Mouse (Mus musculus) splenic B cell, adult 2 months (primary cell): ENCODE data around the gene Slc2a9.

Experiments
- DNase-seq: peaks from one replicate; pipeline ENCODE4 v3.0.0-alpha.2; 2011; ENCODE audit warnings: low read depth, low spot score
- H3K27me3 ChIP-seq: 2 replicates; pipeline ENCODE4 v1.6.1; 2012; ENCODE audit warnings: mild to moderate bottlenecking, low read length, moderate library complexity, mixed read lengths; ENCODE audit not compliant: control insufficient read depth, poor library complexity, insufficient read depth, severe bottlenecking
- H3K36me3 ChIP-seq: 2 replicates; pipeline ENCODE4 v1.6.1; 2012; ENCODE audit warnings: mild to moderate bottlenecking, low read length, moderate library complexity, mixed read lengths; ENCODE audit not compliant: control insufficient read depth, poor library complexity, insufficient read depth, severe bottlenecking

The Slc2a9 gene

GRCm38 (mm10) chr5:38425569-38425968 lies 77.4 kb downstream of the Slc2a9 start:
- no peaks in the 10 kb centered on the region for H3K36me3 ChIP-seq
- no peaks in the 10 kb centered on the region for H3K27me3 ChIP-seq
- no peak for DNase-seq

DNA sequence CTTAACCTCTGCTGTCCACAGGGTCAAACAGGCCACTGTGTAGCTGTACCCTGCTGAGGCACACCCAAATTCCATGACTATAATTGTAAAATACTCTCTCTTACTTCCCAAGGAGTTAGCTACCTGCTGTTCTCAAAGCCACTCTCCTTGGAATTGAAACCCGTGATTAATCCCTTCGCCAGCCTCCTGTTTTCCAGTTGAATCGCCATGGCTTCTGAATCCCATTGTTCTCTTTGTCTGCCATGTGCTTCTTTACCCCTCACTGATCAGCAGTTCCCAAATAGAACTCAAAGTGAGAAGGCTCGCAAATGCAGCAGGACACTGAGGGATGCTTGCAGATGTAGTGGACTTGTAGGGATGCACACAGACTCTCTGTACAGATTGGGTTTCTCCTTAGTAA lies 80.5 kb downstream of the Slc2a9 start:
- no peaks in the 10 kb centered on the region for H3K27me3 ChIP-seq
- H3K36me3 ChIP-seq = no peaks in the 10 kb centered on the region
- no peak for DNase-seq

- H3K36me3 ChIP-seq = peaks cover 6% of the 10 kb centered on the region
- no peaks in the 10 kb centered on the region for H3K27me3 ChIP-seq
- no peak for DNase-seq
Observed at GRCm38 (mm10) chr5:38418799-38419198, 84.1 kb downstream of the Slc2a9 start.

DNA sequence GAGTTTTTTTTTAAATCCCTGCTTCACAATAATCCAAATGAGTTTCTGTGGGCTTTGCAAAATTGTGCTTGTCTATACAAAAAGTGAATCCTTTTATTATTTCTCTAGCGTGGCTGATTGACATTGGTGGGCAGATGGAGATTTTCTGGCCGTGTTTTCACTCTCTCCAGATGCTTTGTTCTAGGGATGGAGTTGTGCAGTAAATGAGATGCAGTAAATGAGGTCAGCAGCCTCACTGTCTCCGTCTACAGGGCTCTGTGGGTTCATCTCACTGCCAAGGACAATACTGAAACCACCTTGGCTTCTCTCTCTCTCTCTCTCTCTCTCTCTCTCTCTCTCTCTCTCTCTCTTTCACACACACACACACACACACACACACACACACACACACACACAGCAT lies 99.3 kb downstream of the Slc2a9 start:
- no peaks in the 10 kb centered on the region for H3K36me3 ChIP-seq
- no peak for DNase-seq
- no peaks in the 10 kb centered on the region for H3K27me3 ChIP-seq

GRCm38 (mm10) chr5:38402288-38402687 lies 100.7 kb downstream of the Slc2a9 start:
- no peaks in the 10 kb centered on the region for H3K36me3 ChIP-seq
- no peaks in the 10 kb centered on the region; the same call in 1 of the 2 replicates for H3K27me3 ChIP-seq
- DNase-seq = peak; percentile 52

- H3K36me3 ChIP-seq = no peaks in the 10 kb centered on the region
- no peak for DNase-seq
- H3K27me3 ChIP-seq = no peaks in the 10 kb centered on the region
Observed at GRCm38 (mm10) chr5:38388857-38389256, 114.1 kb downstream of the Slc2a9 start.

GRCm38 (mm10) chr5:38388420-38388823 lies 114.5 kb downstream of the Slc2a9 start:
- Histone ChIP-seq H3K36me3 (no peaks in the 10 kb centered on the region), H3K27me3 (no peaks in the 10 kb centered on the region)
- no peak for DNase-seq

DNA sequence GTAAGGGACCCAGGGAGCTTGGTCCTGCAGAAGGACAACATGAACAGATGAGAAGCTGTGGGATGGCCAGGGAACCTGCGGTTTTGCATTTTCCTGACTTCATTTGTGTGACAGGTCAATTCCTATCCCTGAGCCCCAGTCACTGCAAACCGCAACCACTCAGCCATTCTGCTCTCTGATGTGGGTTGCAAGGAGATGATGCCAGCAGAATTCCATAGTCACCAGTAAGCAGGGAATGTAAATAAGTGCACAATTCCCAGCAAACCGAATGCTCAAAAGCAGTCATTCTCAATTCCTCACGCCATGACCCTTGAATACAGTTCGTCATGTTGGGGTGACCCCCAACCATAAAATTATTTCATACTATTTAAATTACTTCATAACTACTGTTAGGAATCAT lies 123.0 kb downstream of the Slc2a9 start:
- H3K27me3 ChIP-seq = no peaks in the 10 kb centered on the region
- DNase-seq = no peak
- no peaks in the 10 kb centered on the region for H3K36me3 ChIP-seq

GRCm38 (mm10) chr5:38372369-38372768 lies 130.6 kb downstream of the Slc2a9 start:
- no peak for DNase-seq
- Histone ChIP-seq H3K36me3 (no peaks in the 10 kb centered on the region), H3K27me3 (no peaks in the 10 kb centered on the region)

DNA sequence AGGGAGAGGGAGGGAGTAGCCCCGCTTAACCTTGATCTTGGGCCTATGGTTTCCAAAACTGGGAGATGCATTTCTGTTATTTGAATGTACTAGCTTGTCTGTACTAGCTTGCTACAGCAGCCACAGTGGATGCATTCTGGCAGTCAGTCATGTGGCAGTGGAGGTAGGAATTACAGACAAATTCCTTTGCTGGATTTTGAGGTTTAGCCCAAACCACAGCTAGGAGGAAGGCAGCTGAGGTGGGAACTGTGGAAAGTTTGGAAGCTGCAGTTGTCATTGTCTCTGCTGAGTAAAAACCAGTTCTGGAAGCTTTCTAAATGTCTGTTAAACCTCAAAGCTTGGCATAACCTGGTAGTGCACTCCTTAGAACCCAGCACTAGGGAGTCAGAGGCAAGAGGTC lies 131.6 kb downstream of the Slc2a9 start:
- Histone ChIP-seq H3K27me3 (no peaks in the 10 kb centered on the region), H3K36me3 (no peaks in the 10 kb centered on the region)
- DNase-seq = no peak

DNA sequence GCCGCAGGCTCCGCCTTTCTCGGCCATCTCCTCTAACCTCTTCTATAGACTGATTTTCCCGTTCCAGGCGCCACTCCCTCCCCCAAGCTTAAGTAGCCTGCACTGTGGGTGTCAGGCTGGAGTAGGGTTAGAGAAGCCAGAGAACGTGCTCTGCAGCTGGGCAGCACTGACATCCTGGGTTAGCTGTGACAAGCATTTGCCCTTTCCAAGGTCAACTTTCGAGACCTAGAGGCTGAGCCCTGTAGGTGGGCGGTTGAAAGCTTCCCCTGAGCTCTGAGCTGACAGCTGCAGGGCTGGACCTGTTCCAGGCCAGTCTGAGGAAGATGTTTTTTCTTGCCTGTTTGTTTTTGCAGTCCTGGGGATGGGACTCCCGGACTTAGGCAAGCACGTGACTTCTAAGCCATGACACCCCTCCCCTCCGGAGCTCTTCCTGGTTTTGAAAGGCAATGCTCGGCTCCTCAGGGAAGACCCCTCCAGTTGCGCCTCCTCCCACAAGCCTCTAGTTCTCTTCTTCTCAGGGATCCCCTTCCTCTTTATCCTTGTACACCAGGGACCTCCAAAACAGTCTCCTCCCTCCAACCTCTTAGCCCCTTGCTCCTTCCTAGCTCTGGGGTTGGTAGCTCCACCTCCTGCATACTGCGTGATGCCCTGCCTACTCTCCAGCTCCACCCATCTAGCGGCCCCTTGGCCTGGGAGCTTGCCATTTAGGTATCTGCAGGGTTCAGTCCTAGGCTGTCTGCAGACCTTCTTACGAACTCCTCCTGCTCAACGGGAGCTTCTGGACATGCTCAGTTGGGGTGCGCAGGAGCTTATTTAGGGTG lies 136.1 kb downstream of the Slc2a9 start:
- DNase-seq = no peak
- H3K36me3 ChIP-seq = no peaks in the 10 kb centered on the region
- no peaks in the 10 kb centered on the region for H3K27me3 ChIP-seq

GRCm38 (mm10) chr5:38365521-38365920 lies 137.4 kb downstream of the Slc2a9 start:
- H3K36me3 ChIP-seq = no peaks in the 10 kb centered on the region
- no peaks in the 10 kb centered on the region for H3K27me3 ChIP-seq
- DNase-seq = no peak

DNA sequence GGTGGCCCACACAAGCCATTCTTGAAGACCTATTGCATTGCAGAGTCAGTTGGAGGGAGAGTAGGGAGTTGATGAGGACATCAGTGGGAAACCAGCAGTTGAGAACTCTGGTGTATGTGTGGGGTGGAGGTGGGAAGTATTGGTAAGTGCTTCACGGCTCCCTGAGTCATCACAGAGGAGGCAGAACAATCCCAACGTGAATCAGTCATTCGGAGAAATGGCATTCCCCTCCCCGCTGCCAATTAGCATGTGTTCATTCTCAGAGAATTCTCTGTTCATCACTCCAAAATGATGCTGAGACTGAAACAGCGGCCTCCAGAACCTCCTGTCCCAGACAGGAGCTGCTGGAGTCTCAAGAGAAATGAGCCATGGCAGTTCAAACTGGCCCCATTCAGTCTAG lies 138.5 kb downstream of the Slc2a9 start:
- H3K36me3 ChIP-seq = no peaks in the 10 kb centered on the region
- H3K27me3 ChIP-seq = no peaks in the 10 kb centered on the region
- DNase-seq = no peak

DNA sequence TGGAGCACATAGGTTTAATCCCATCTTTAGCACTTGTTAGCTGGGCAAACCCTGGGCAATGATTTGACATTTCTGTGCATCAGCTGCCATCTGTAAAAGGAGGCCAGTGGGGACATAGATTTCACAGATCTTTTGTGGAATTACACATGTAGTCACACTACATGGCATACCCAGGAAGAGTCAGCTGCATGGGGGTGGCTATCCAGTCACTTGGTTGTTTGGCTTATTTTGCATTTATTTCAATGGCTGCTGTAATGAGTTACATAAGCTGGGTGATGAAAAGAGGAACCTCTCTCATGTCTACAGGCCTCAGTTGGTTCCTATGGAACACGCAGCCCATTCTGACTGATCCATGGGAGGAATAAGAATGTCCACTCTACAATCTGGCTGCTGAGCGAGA lies 143.2 kb downstream of the Slc2a9 start:
- DNase-seq = no peak
- H3K36me3 ChIP-seq = no peaks in the 10 kb centered on the region
- H3K27me3 ChIP-seq = no peaks in the 10 kb centered on the region

DNA sequence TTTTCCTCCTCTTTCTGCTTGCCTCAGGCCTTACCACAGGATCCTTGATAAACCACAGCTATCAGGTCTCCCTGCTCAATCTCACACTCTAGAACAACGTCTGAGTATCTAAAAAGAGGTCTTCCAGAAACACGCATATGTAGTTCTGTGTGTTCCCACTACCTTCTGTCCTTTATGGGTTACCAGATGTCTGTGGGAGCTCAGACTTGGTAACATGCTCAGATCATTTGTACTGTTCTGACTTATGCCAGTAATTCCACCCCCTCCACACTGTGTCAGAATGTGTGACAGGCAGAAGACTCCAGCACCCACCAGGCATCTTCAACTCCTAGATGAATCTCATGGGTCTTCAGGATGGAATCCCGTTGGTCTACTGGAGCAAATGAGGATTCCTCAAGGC lies 146.0 kb downstream of the Slc2a9 start:
- DNase-seq = no peak
- Histone ChIP-seq H3K27me3 (no peaks in the 10 kb centered on the region), H3K36me3 (no peaks in the 10 kb centered on the region)
